Mouse (Mus musculus) CH12.LX (cell line): ENCODE measurements at regions not wholly inside any gene's neighbourhood (a gene's known extent, or its start where the extent isn't known, plus 50 kb on each side); places are given as distances from the start of the nearest gene placed in this dataset.

Experiments
- DNase-seq: peaks from one replicate; pipeline ENCODE4 v3.0.0-alpha.2; 2013; ENCODE audit errors: extremely low read depth
- H3K27ac ChIP-seq: 2 replicates; pipeline ENCODE4 v1.5.1; 2012; ENCODE audit warnings: low read depth, mild to moderate bottlenecking, control low read depth, moderate library complexity; ENCODE audit not compliant: insufficient read depth
- H3K27me3 ChIP-seq: replicated peaks from 2 replicates; pipeline ENCODE3; 2012; ENCODE audit warnings: inconsistent platforms
- H3K36me3 ChIP-seq, 2 experiments: replicated peaks in 1 of 2; 2 replicates each; pipeline versions ENCODE3 to v1.6.1; 2012; ENCODE audit warnings: inconsistent platforms in 1 of 2, low read length in 1 of 2, mild to moderate bottlenecking in 1 of 2, mixed read lengths in 1 of 2, moderate library complexity in 1 of 2; ENCODE audit not compliant: control insufficient read depth in 1 of 2, insufficient read depth in 1 of 2
- H3K4me1 ChIP-seq, 2 experiments: 2 replicates each; pipeline ENCODE4 v1.6.1; 2012; ENCODE audit warnings: inconsistent platforms in 1 of 2, moderate library complexity in 1 of 2; ENCODE audit not compliant: insufficient read depth in 2 of 2, control insufficient read depth in 1 of 2
- H3K4me2 ChIP-seq: 2 replicates; pipeline ENCODE4 v1.6.1; 2012; ENCODE audit warnings: low read depth, mild to moderate bottlenecking, control low read depth; ENCODE audit not compliant: poor library complexity, insufficient read depth, severe bottlenecking
- H3K4me3 ChIP-seq, 3 experiments: fragments of 150-350 bp in 1 of 3; sonication (generic) in 1 of 3; replicated peaks in 1 of 3; 2 replicates each; pipeline versions ENCODE3 to v1.5.1; 2011 to 2012; ENCODE audit warnings: low read depth in 2 of 3, low read length in 2 of 3, mild to moderate bottlenecking in 2 of 3, moderate library complexity in 2 of 3, control low read depth in 1 of 3, improper control_type of control experiment in 1 of 3, inconsistent platforms in 1 of 3, mixed read lengths in 1 of 3; ENCODE audit not compliant: poor library complexity in 1 of 3
- H3K79me2 ChIP-seq: replicated peaks from 2 replicates; pipeline ENCODE4 v1.6.1; 2012; ENCODE audit warnings: mild to moderate bottlenecking, moderate library complexity; ENCODE audit not compliant: control insufficient read depth, poor library complexity, insufficient read depth, severe bottlenecking; ENCODE audit errors: extremely low read depth
- H3K9ac ChIP-seq: 2 replicates; pipeline ENCODE4 v1.6.1; 2012; ENCODE audit warnings: low read depth, mild to moderate bottlenecking, control low read depth, moderate library complexity; ENCODE audit not compliant: insufficient read depth
- H3K9me3 ChIP-seq: replicated peaks from 2 replicates; pipeline ENCODE3; 2012; ENCODE audit warnings: low read length, inconsistent platforms, mixed read lengths
- BHLHE40 ChIP-seq: IDR thresholded peaks from 2 replicates; pipeline ENCODE4 v1.6.1; 2011; ENCODE audit warnings: mild to moderate bottlenecking, low read depth, low read length, improper control_type of control experiment
- CTCF ChIP-seq, 2 experiments: IDR thresholded peaks in 1 of 2; conservative IDR thresholded peaks in 1 of 2; 2 replicates each; pipeline ENCODE4 v1.5.1; 2011 to 2012; ENCODE audit warnings: low read depth in 2 of 2, low read length in 2 of 2, improper control_type of control experiment in 1 of 2, inconsistent platforms in 1 of 2, mild to moderate bottlenecking in 1 of 2, moderate library complexity in 1 of 2
- ELF1 ChIP-seq: IDR thresholded peaks from 2 replicates; pipeline ENCODE4 v1.6.1; 2014; ENCODE audit warnings: low read depth, mild to moderate bottlenecking, inconsistent platforms, low read length, improper control_type of control experiment
- GABPA ChIP-seq: IDR thresholded peaks from 2 replicates; pipeline ENCODE4 v1.6.1; 2012; ENCODE audit warnings: low read depth, low read length, improper control_type of control experiment, inconsistent platforms; ENCODE audit not compliant: insufficient replicate concordance
- IRF4 ChIP-seq: IDR thresholded peaks from 2 replicates; pipeline ENCODE4 v1.6.1; 2014; ENCODE audit warnings: low read depth, mild to moderate bottlenecking, inconsistent platforms, low read length, improper control_type of control experiment
- JUN ChIP-seq: IDR thresholded peaks from 2 replicates; pipeline ENCODE4 v1.6.1; 2011; ENCODE audit warnings: low read depth, mild to moderate bottlenecking, low read length, improper control_type of control experiment, moderate library complexity; ENCODE audit not compliant: insufficient read depth
- KAT2A ChIP-seq: IDR thresholded peaks from 2 replicates; pipeline ENCODE4 v1.6.1; 2012; ENCODE audit warnings: low read length, improper control_type of control experiment, inconsistent platforms; ENCODE audit not compliant: insufficient replicate concordance
- MAFK ChIP-seq: IDR thresholded peaks from 2 replicates; pipeline ENCODE4 v1.6.1; 2011; ENCODE audit warnings: low read length, improper control_type of control experiment; ENCODE audit not compliant: insufficient replicate concordance
- MAX ChIP-seq: IDR thresholded peaks from 2 replicates; pipeline ENCODE4 v1.6.1; 2011; ENCODE audit warnings: low read length, improper control_type of control experiment
- MXI1 ChIP-seq: IDR thresholded peaks from 2 replicates; pipeline ENCODE4 v1.6.1; 2011; ENCODE audit warnings: mild to moderate bottlenecking, low read depth, low read length, improper control_type of control experiment
- MYC ChIP-seq: IDR thresholded peaks from 2 replicates; pipeline ENCODE4 v1.6.1; 2011; ENCODE audit warnings: low read depth, mild to moderate bottlenecking, improper control_type of control experiment, low read length
- NELFE ChIP-seq: IDR thresholded peaks from 2 replicates; pipeline ENCODE4 v1.6.1; 2011; ENCODE audit warnings: low read depth, low read length, improper control_type of control experiment
- PAX5 ChIP-seq: IDR thresholded peaks from 2 replicates; pipeline ENCODE4 v1.6.1; 2012; ENCODE audit warnings: low read length, inconsistent platforms, mixed read lengths
- POLR2AphosphoS2 ChIP-seq: IDR thresholded peaks from 2 replicates; pipeline ENCODE4 v1.6.1; 2011; ENCODE audit warnings: low read depth, low read length, improper control_type of control experiment
- RAD21 ChIP-seq: IDR thresholded peaks from 2 replicates; pipeline ENCODE4 v1.6.1; 2011; ENCODE audit warnings: low read depth, mild to moderate bottlenecking, low read length, improper control_type of control experiment, moderate library complexity
- RCOR1 ChIP-seq: conservative IDR thresholded peaks from 2 replicates; pipeline ENCODE4 v1.6.1; 2012; ENCODE audit warnings: low read depth, mild to moderate bottlenecking, inconsistent platforms, low read length, improper control_type of control experiment
- SMC3 ChIP-seq: IDR thresholded peaks from 2 replicates; pipeline ENCODE4 v1.6.1; 2011; ENCODE audit warnings: low read depth, low read length, improper control_type of control experiment
- TBP ChIP-seq: conservative IDR thresholded peaks from 2 replicates; pipeline ENCODE4 v1.6.1; 2011; ENCODE audit warnings: low read depth, low read length, improper control_type of control experiment
- TCF12 ChIP-seq: IDR thresholded peaks from 2 replicates; pipeline ENCODE4 v1.6.1; 2014; ENCODE audit warnings: low read depth, mild to moderate bottlenecking, inconsistent platforms, low read length, improper control_type of control experiment
- USF1 ChIP-seq: IDR thresholded peaks from 2 replicates; pipeline ENCODE4 v1.6.1; 2014; ENCODE audit warnings: low read depth, mild to moderate bottlenecking, inconsistent platforms, low read length, improper control_type of control experiment
- USF2 ChIP-seq: conservative IDR thresholded peaks from 2 replicates; pipeline ENCODE4 v1.6.1; 2011; ENCODE audit warnings: low read depth, low read length, improper control_type of control experiment
- ZKSCAN1 ChIP-seq: IDR thresholded peaks from 2 replicates; pipeline ENCODE4 v1.6.1; 2012; ENCODE audit warnings: low read depth, inconsistent platforms, low read length, improper control_type of control experiment, borderline replicate concordance
- ZMIZ1 ChIP-seq: IDR thresholded peaks from 2 replicates; pipeline ENCODE4 v1.6.1; 2012; ENCODE audit warnings: low read depth, mild to moderate bottlenecking, inconsistent platforms, low read length, improper control_type of control experiment
- ZNF384 ChIP-seq: IDR thresholded peaks from 2 replicates; pipeline ENCODE4 v1.6.1; 2012; ENCODE audit warnings: low read depth, low read length, improper control_type of control experiment, inconsistent platforms
- dilution Hi-C: fragments of 300-500 bp; cut with MboI; formaldehyde crosslinking; loops from 2 replicates; pipeline ENCODE4 v1.14.3; 2020; ENCODE audit warnings: low sequenced_read_pairs; ENCODE audit not compliant: extremely low pct_unique_long_range_greater_than_20kb, extremely low pct_ligation_motif_present
- in situ Hi-C: fragments of 300-500 bp; cut with MboI; formaldehyde crosslinking; loops from 3 replicates; pipeline ENCODE4 v1.14.3; 2019; ENCODE audit warnings: low sequenced_read_pairs, low pct_ligation_motif_present, low pct_unique_long_range_greater_than_20kb, mixed read lengths

GRCm38 (mm10) chr1:185891814-185892213 is 225.3 kb downstream of the Lyplal1 start:
- Histone ChIP-seq H3K79me2 (no peaks in the 10 kb centered on the region), H3K4me2 (no peak overlapping the region), H3K4me1 (no peaks in the 10 kb centered on the region), H3K9me3 (peaks cover 59% of the 10 kb centered on the region), H3K27me3 (no peaks in the 10 kb centered on the region), H3K27ac (no peak overlapping the region), H3K9ac (no peak overlapping the region), H3K4me3 (no peak overlapping the region), H3K36me3 (no peaks in the 10 kb centered on the region)
- TF ChIP-seq NELFE (no peak), MXI1 (no peak), POLR2AphosphoS2 (no peak), ZKSCAN1 (no peak), GABPA (no peak), RCOR1 (no peak)
- no peak for DNase-seq
- dilution Hi-C loops, result no loop called here
- in situ Hi-C loops, result no loop called here

GRCm38 (mm10) chr1:185893421-185893820 is 223.7 kb downstream of the Lyplal1 start:
- H3K4me2 ChIP-seq, result no peak overlapping the region
- no peaks in the 10 kb centered on the region for H3K36me3 ChIP-seq
- H3K9ac ChIP-seq, result no peak overlapping the region
- no peak for DNase-seq
- H3K27ac ChIP-seq, result no peak overlapping the region
- H3K4me1 ChIP-seq, result no peaks in the 10 kb centered on the region
- H3K79me2 ChIP-seq, result no peaks in the 10 kb centered on the region
- no peaks in the 10 kb centered on the region for H3K27me3 ChIP-seq
- peaks cover 56% of the 10 kb centered on the region for H3K9me3 ChIP-seq
- no peak overlapping the region for H3K4me3 ChIP-seq
- in situ Hi-C loops, result no loop called here
- TF ChIP-seq USF2 (no peak), SMC3 (no peak), RCOR1 (no peak), IRF4 (no peak), POLR2AphosphoS2 (no peak), ZMIZ1 (no peak), MAFK (no peak), KAT2A (no peak), ELF1 (no peak), NELFE (no peak), JUN (no peak)
- dilution Hi-C loops, result no loop called here

- peaks cover 49% of the 10 kb centered on the region for H3K9me3 ChIP-seq
- TF ChIP-seq BHLHE40 (no peak), CTCF (conservative IDR thresholded peaks at IDR 0.05 in 1 of 2, IDR thresholded peaks at IDR 0.05 in 1 of 2; ENCODE audit: low read depth in 2 of 2, low read length in 2 of 2) (no peak), USF2 (no peak), PAX5 (no peak), ZNF384 (no peak), RAD21 (no peak), MYC (no peak), ELF1 (no peak), ZKSCAN1 (no peak), MAX (no peak), USF1 (no peak), TCF12 (no peak), TBP (no peak)
- no peaks in the 10 kb centered on the region for H3K36me3 ChIP-seq
- H3K79me2 ChIP-seq, result no peaks in the 10 kb centered on the region
- H3K27ac ChIP-seq, result no peak overlapping the region
- dilution Hi-C loops (no loop called here), in situ Hi-C loops (no loop called here)
- no peak for DNase-seq
- no peak overlapping the region for H3K4me2 ChIP-seq
- no peak overlapping the region for H3K9ac ChIP-seq
- H3K4me1 ChIP-seq, result no peaks in the 10 kb centered on the region
- no peak overlapping the region for H3K4me3 ChIP-seq
- H3K27me3 ChIP-seq, result no peaks in the 10 kb centered on the region
Measured at GRCm38 (mm10) chr1:185898475-185898874, 218.6 kb downstream of the Lyplal1 start.
